8 mouse cellular contexts compared by ENCODE assay signal in genomic region chr17:29436871-29437534, GRCm38 (mm10). TPM values are rescaled to one million over a fixed set of nuclear protein-coding genes. Genes with fewer than 3 reads are reported as not detected.
DNase-seq lines count a peak whose midpoint lies in the region; ATAC-seq and TF ChIP-seq lines count a peak whose summit lies in the region.

No protein-coding gene starts in this region.

- no peaks in the 10 kb centered on the region for H3K36me3 ChIP-seq in embryonic facial prominence, embryonic 11.5 days (replicated peaks; ENCODE audit: control insufficient read depth, insufficient read depth, low read depth, low read length)
- H3K36me3 ChIP-seq in limb, embryonic 10.5 days = no peaks in the 10 kb centered on the region
- H3K36me3 ChIP-seq in midbrain, embryonic 11.5 days (ENCODE audit: control insufficient read depth, insufficient read depth, low read length) = no peaks in the 10 kb centered on the region
- no peaks in the 10 kb centered on the region for H3K36me3 ChIP-seq in small intestine, adult 2 months (ENCODE audit: control insufficient read depth, insufficient read depth, low read length)

- WGBS in embryonic facial prominence, embryonic 11.5 days = under 1% methylated on average over 32 of the region's 36 CpGs
- under 1% methylated on average over 36 of the region's 36 CpGs for WGBS in limb, embryonic 10.5 days
- WGBS in midbrain, embryonic 11.5 days = under 1% methylated on average over 35 of the region's 36 CpGs
- 32% methylated on average over 34 of the region's 36 CpGs for WGBS in small intestine, adult 2 months

- peak overlapping the region; percentile 28 for H3K4me3 ChIP-seq in embryonic facial prominence, embryonic 11.5 days (ENCODE audit: low read depth, low read length)
- peak overlapping the region; percentile 57 for H3K4me3 ChIP-seq in limb, embryonic 10.5 days
- peak overlapping the region; percentile 29 for H3K4me3 ChIP-seq in midbrain, embryonic 11.5 days (ENCODE audit: low read depth, low read length)
- H3K4me3 ChIP-seq in small intestine, adult 2 months (ENCODE audit: low read depth, low read length) = peak overlapping the region; percentile 57

- peak overlapping the region; percentile 32 for H3K9ac ChIP-seq in embryonic facial prominence, embryonic 11.5 days (replicated peaks; ENCODE audit: low read length)
- peak overlapping the region; percentile 58 for H3K9ac ChIP-seq in midbrain, embryonic 11.5 days (ENCODE audit: low read length)

- peak overlapping the region; percentile 84 for H3K27ac ChIP-seq in embryonic facial prominence, embryonic 11.5 days (replicated peaks; ENCODE audit: low read depth, low read length)
- peak overlapping the region; percentile 85 for H3K27ac ChIP-seq in limb, embryonic 10.5 days
- H3K27ac ChIP-seq in midbrain, embryonic 11.5 days (ENCODE audit: low read depth, low read length) = peak overlapping the region; percentile 95
- peak overlapping the region; percentile 48 for H3K27ac ChIP-seq in small intestine, adult 2 months (ENCODE audit: insufficient read depth, low read depth, low read length)

- peak overlapping the region; percentile 54 for H3K4me2 ChIP-seq in embryonic facial prominence, embryonic 11.5 days (ENCODE audit: low read depth, low read length)
- H3K4me2 ChIP-seq in midbrain, embryonic 11.5 days = peak overlapping the region; percentile 53

- no peak for TF ChIP-seq CTCF in small intestine, adult 2 months (IDR thresholded peaks at IDR 0.05; ENCODE audit: extremely low read depth, insufficient read length, insufficient replicate concordance, low read depth, low read length)

- no peak for TF ChIP-seq POLR2A in small intestine, adult 2 months (IDR thresholded peaks at IDR 0.05; ENCODE audit: low read depth, low read length)

- no peaks in the 10 kb centered on the region for H3K27me3 ChIP-seq in embryonic facial prominence, embryonic 11.5 days (ENCODE audit: control insufficient read depth, insufficient read depth, low read length)
- H3K27me3 ChIP-seq in limb, embryonic 10.5 days (ENCODE audit: low read depth, poor library complexity, severe bottlenecking) = no peaks in the 10 kb centered on the region
- no peaks in the 10 kb centered on the region for H3K27me3 ChIP-seq in midbrain, embryonic 11.5 days (ENCODE audit: control insufficient read depth, insufficient read depth, low read length)
- H3K27me3 ChIP-seq in small intestine, adult 2 months (ENCODE audit: control insufficient read depth, insufficient read depth, low read length) = no peaks in the 10 kb centered on the region

- H3K4me1 ChIP-seq in embryonic facial prominence, embryonic 11.5 days (ENCODE audit: control insufficient read depth, insufficient read depth, low read length) = no peaks in the 10 kb centered on the region; the same call in 1 of the 2 replicates
- peaks cover 56% of the 10 kb centered on the region for H3K4me1 ChIP-seq in limb, embryonic 10.5 days
- peaks cover 12% of the 10 kb centered on the region for H3K4me1 ChIP-seq in midbrain, embryonic 11.5 days (ENCODE audit: control insufficient read depth, insufficient read depth, low read length)
- H3K4me1 ChIP-seq in small intestine, adult 2 months (ENCODE audit: control insufficient read depth, insufficient read depth, insufficient read length, low read length) = peaks cover 45% of the 10 kb centered on the region

- peak; percentile 92 for DNase-seq in 416B (ENCODE audit: low read depth)
- peak; percentile 85 for DNase-seq in adrenal gland, postnatal 25 days
- peak; percentile 79 for DNase-seq in embryonic facial prominence, embryonic 11.5 days (ENCODE audit: low spot score)
- DNase-seq in heart, adult 18-20 months = peak; percentile 81 to 88
- peak; percentile 73 for DNase-seq in kidney, adult 18-20 months
- DNase-seq in limb, embryonic 10.5 days (ENCODE audit: low spot score) = peak; percentile 79
- peak; percentile 95 for DNase-seq in midbrain, embryonic 11.5 days (ENCODE audit: low spot score, missing footprints)

- ATAC-seq in embryonic facial prominence, embryonic 11.5 days (replicated peaks; ENCODE audit: insufficient number of reproducible peaks, low FRiP score, low TSS enrichment, low read depth) = peak; percentile 87
- peak; percentile 92 for ATAC-seq in midbrain, embryonic 11.5 days (ENCODE audit: low FRiP score)

- H3K9me3 ChIP-seq in embryonic facial prominence, embryonic 11.5 days (replicated peaks; ENCODE audit: control insufficient read depth, low read length) = no peaks in the 10 kb centered on the region
- no peaks in the 10 kb centered on the region for H3K9me3 ChIP-seq in limb, embryonic 10.5 days (replicated peaks)
- no peaks in the 10 kb centered on the region for H3K9me3 ChIP-seq in midbrain, embryonic 11.5 days (ENCODE audit: control insufficient read depth, low read length)

RNA-seq across cellular contexts. Expression of gene Pim1, which starts 53.5 kb away (rescaled TPM):
- total RNA-seq in adrenal gland, postnatal 25 days (2021) = 88.8 and 160 TPM in 2 replicates
- 17.6 and 19.2 TPM in 2 replicates for polyA plus RNA-seq in embryonic facial prominence, embryonic 11.5 days (2014; fragmentation: Nextera tagmentation; extraction: Ambion mirVana)
- 10 to 100 TPM; 12.7 to 21.2 TPM for total RNA-seq in heart, adult 18-20 months (2021)
- 27.4 and 31.0 TPM in 2 replicates for polyA plus RNA-seq in limb, embryonic 10.5 days (2016; fragmentation: Nextera tagmentation; extraction: Ambion mirVana)
- polyA plus RNA-seq in midbrain, embryonic 11.5 days (2014; fragmentation: Nextera tagmentation; extraction: Ambion mirVana) = 16.0 and 19.7 TPM in 2 replicates
- polyA plus RNA-seq in small intestine, adult 2 months (2012; rRNA removed) = 38.9 and 160 TPM in 2 replicates

Comparison
In these comparisons a context has a peak if more than half of its experiments do, and no peak if none do; other contexts are left out.
1. Peak in every context shown above with its lines: DNase-seq, ATAC-seq, H3K4me3 ChIP-seq and H3K27ac ChIP-seq.